Mouse (Mus musculus): ENCODE data around the gene Olfr412. TPM values are rescaled to one million over a fixed set of nuclear protein-coding genes. Genes with fewer than 3 reads are reported as not detected.

Olfr412 gene
- polyA plus RNA-seq, 1 experiment from 2014 or later = not detected

DNA sequence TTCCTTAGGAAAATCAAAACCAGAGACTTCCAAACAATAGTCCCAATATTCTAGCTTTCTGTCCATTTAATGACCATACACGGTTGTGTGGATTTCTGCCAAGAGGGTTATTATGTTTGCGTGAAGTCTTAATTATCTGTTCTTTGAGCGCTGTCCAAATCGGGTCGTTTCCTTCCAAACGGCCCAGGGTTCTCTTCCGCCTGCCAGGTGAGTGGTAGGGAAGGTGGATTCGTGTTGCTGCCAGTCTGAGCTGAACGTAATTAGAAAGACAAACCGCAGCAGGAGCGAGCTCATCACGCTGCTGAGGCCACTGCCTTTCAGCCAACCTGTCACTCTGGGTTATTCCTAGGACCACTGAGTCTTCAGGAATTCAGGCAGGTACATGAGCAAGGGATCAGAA, 53.9 kb downstream of the Olfr412 start:
- no peak for ATAC-seq
- H3K27ac ChIP-seq = no peak overlapping the region
- 56% methylated on average over 12 of the region's 12 CpGs for WGBS

More for the DNA sequence above, 53.9 kb downstream of the Olfr412 start:
- Histone ChIP-seq H3K4me3 (no peak overlapping the region), H3K9me3 (replicated peaks) (no peaks in the 10 kb centered on the region), H3K36me3 (ENCODE audit: poor library complexity, severe bottlenecking) (no peaks in the 10 kb centered on the region), H3K4me2 (no peak overlapping the region), H3K9ac (no peak overlapping the region), H3K4me1 (peaks cover 26% of the 10 kb centered on the region), H3K27me3 (no peaks in the 10 kb centered on the region)

Other genes starting within 250 kb of the Olfr412 start
- not detected in 2 replicates for gene Olfr401, start 248.4 kb upstream of the Olfr412 start, polyA plus RNA-seq (2015; fragmentation: Nextera tagmentation; extraction: Ambion mirVana)
- not detected in 2 replicates for gene Olfr402, start 208.5 kb upstream of the Olfr412 start, polyA plus RNA-seq (2015; fragmentation: Nextera tagmentation; extraction: Ambion mirVana)
- not detected in 2 replicates for gene Olfr403, start 175.8 kb upstream of the Olfr412 start, polyA plus RNA-seq (2015; fragmentation: Nextera tagmentation; extraction: Ambion mirVana)
- not detected in 2 replicates for gene Olfr43, start 150.7 kb upstream of the Olfr412 start, polyA plus RNA-seq (2015; fragmentation: Nextera tagmentation; extraction: Ambion mirVana)
- not detected in 2 replicates for gene Olfr406, start 102.3 kb upstream of the Olfr412 start, polyA plus RNA-seq (2015; fragmentation: Nextera tagmentation; extraction: Ambion mirVana)
- not detected in 2 replicates for gene Olfr59, start 78.3 kb upstream of the Olfr412 start, polyA plus RNA-seq (2015; fragmentation: Nextera tagmentation; extraction: Ambion mirVana)
- gene Olfr410, start 24.0 kb upstream of the Olfr412 start, polyA plus RNA-seq (2015; fragmentation: Nextera tagmentation; extraction: Ambion mirVana) = not detected in 2 replicates
- gene Olfr411, start 9.4 kb upstream of the Olfr412 start, polyA plus RNA-seq (2015; fragmentation: Nextera tagmentation; extraction: Ambion mirVana) = not detected in 2 replicates
- 4.0 and 6.2 TPM in 2 replicates for gene Rap1gap2, start 248.8 kb downstream of the Olfr412 start, polyA plus RNA-seq (2015; fragmentation: Nextera tagmentation; extraction: Ambion mirVana)